Mouse (Mus musculus) lung, postnatal 36 days (tissue): Measurements from ENCODE around the gene Rcor2.
A peak's percentile ranks its signal among the peaks of the same experiment; 100 is the strongest.

Source experiments
- DNase-seq: peaks from one replicate; pipeline ENCODE4 v3.0.0; 2022; ENCODE audit warnings: mixed read lengths

The Rcor2 gene

DNA sequence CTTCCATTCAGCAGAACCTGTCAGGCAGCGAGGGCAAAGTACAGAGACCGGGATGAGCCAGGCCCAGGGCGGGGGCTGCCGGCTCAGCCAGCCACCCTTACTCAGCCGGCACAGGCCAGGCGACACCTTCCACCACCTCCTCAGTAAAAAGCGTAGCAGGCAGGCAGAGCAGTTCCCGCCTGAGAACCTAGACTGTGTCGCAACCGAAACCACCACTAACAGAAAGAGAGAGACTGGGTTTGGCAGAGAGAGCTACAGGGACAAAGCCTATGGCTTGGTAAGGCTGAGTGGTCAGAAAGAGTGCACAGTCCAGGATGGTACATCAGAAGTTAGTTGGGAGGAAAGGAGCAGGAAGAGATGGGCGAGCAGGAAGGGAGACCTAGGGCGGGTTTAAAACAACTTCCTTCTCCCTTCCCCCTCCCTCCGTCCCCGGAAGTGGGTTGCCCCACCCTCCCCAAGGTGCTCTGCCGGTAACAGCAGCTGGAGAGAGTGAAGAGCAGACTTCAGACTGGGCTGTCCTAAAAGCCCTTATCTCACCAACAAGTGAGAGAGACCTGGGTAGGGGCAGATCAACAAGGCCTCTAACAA, 28.0 kb downstream of the Rcor2 start:
- peak; percentile 82 for DNase-seq

DNA sequence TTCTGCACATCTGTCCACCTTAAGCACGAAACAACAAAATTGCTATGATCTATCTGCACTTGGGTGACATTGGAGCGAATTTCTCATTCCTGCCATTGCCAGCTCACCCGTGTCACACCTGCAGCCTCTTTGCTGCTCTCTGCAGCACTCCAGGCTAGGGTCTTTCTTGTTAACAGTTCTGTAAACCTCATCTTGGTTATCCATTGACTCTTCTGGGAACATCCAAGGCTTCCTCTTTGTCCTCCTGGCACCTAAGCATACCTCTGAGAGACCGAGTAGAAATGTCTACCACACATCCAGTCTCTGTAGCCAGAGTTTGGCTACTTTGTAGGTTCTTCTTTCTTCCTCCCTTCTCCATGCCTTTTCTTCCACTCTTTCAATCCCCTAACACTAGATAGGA, 28.8 kb downstream of the Rcor2 start:
- DNase-seq, result no peak

DNA sequence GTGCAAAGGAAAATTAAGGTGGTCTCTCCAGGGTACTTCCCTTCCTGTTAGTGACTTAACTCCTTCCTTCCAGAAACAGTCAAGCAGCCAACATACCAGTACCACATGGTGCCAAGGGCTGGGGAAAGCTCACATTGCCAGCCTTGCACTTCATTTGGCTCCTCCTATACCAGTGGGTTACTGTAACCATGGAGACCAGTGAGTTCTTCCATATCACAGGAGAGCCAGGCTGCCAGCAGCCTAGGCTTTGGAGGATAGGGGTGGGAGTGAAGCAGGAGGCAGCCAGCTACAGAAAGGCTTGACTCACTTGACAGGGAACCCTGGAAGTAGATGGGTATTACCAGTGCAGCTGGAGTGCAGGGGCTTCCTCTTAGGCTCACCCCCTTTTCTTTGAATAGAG, 31.9 kb downstream of the Rcor2 start:
- DNase-seq, result no peak

DNA sequence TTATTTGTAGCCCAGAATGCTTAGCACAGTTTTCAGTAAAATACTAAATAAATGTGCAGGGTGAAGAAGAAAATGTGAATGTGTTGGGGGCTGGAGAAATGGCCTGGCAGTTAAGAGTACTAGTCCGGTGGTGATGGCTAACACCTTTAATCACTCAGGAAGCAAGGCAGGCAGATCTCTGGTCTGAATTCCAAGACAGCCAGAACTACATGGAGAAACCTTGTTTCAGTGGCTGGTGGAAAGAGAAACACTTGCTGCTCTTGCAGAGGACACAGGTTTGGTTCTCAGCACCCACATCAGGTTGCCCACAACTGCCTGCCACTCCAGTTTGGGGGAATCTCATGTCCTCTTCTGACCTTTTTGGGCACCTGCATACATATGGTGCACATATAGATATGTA, 33.0 kb downstream of the Rcor2 start:
- DNase-seq, result no peak

DNA sequence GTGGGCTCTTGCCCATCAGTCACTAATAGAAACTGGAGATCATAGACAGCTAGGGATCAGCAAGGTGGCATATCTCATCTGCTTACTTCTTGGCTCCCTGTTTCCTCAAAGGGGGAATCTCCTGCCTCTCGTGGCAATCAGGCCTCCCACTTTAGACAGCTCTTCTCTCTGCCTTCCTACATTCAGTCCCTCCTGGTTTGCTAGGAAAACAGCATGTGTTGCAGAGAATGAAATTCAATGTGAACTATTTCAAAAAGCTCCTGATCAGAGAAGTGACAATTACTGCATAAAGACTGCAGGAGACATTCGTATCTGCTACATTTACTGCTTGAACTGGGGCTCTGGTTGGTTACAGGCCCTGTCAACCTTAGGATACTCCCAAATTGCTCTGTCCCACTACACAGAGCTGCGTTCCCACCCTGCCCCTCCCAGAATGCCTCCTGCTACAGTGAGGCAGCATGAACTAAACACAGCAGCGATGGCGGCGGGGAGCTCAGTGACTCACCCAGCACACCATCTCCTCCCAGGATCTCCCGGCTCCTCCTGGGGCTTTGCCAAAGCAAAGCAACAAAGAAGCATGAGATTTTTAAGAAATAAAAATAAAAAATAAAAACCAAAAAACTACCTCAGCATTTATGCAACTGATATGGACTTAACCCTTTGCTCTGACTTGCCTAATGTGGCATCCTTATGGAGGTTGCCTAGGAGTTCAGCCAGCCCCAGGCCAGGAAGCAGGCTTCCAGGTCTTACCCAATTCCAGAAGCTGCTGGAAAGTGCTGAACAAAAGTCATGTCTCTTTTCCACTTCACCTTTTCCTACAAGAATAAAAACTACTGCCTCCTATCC, 34.7 kb downstream of the Rcor2 start:
- peak; percentile 44 for DNase-seq

DNA sequence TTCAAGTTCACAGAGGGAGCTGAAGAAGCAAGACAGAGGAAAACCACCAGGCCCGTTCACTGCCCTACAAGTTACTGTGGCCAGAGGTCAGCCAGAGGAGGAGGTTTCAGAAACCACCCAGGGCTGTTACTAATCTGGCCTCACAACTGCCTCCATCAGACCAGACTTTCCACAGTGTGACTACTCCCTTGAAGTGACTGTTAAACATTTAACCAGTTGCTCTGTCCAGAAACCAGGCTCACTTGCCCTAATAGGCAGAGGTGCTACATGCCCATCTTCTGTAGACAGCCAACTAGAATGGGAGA, 35.3 kb downstream of the Rcor2 start:
- peak; percentile 43 for DNase-seq

DNA sequence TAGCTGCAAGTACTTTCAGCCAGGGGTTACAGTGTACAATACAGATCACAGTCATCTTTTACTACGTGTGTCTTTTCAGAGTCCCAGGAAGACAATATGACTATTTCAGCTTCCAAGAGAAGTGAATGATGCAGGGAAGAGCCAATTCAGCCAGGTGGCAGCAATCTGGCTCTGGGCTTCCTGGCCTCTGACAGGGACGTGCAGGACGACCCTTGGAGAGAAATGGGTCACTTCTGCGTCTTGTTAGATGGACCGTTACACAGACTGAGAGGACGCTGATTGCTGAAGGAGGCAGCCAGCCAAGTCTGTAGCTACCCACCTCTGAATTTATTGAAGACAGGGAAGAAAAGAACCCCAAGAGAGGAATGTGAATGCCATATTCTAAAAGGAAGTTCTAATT, 36.7 kb downstream of the Rcor2 start:
- no peak for DNase-seq

DNA sequence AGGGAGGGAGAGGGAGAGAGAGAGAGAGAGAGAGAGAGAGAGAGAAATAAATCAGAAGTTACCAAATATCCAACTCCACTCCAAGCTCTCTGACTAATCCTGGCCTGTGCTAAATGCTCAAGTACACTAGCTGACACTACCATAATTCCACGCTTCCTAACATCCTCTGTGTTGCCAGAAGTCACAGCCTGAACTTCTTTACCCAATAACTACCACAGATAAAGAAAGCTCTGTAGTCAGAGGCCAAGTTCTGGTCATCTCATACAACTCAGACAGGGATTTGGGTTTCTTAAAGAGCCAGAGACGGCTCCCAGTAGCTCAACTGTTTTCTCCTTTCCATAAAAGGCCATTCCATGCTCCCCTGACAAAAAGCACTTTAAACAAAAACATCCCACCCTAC, 37.7 kb downstream of the Rcor2 start:
- DNase-seq, result peak; percentile 48

DNA sequence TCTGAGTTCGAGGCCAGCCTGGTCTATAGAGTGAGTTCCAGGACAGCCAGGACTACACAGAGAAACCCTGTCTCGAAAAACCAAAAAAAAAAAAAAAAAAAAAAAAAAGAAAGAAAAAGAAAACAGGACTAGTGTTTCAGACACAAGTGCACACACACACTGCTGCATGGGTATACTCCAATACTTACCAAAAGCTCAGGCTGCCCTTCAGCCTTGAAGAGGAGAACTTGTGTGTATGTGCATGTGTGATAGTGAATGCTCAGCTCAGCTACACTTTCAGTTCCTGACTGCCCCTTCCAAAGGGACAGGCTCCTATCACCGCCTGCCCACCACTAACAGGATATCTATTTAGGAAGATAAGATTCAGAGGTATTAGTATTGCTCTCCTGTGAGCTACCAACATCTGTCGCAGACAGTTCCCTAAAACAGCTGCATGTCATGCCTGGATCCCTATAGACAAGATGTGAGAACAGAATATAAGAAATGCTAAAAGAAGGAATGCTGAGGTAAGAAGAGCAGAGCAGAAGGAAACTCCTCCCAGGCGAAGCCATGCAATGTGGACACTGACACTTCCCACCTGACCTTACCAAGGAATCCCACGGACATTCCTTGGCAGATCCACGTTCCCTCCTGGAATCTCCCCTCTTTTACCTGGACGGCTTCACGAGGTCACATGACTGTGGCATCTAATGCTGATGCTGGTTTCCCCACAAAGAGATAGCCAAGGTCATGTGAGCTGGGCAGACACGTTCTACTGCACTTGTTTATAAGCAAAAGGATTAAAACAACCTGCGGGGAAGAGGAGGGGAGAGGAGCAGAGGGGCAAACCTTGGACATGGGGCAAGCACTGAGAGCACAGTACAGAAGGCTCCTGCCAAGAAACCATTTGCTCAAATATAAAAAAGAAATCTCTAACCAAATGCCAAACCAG, 38.5 kb downstream of the Rcor2 start:
- no peak for DNase-seq

DNA sequence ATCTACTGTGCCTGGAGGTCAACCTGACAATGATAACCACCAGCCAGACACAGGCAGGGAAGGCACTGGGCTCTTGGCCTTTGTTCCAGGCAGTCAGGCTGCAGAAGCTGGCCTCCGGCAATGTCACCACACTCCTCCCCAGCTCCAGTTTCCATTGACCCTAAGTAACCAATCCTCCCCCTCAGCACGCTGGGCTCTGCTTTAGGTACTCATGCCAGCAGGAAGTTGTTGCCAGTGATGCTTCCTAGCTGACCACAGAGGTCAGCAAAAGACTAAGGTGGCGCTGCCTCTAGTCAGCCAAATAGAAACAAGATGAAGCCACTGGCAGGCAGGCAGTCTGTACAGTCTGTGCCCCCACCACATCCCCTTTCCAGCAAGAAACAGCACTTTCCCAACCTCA, 39.8 kb downstream of the Rcor2 start:
- peak; percentile 68 for DNase-seq

DNA sequence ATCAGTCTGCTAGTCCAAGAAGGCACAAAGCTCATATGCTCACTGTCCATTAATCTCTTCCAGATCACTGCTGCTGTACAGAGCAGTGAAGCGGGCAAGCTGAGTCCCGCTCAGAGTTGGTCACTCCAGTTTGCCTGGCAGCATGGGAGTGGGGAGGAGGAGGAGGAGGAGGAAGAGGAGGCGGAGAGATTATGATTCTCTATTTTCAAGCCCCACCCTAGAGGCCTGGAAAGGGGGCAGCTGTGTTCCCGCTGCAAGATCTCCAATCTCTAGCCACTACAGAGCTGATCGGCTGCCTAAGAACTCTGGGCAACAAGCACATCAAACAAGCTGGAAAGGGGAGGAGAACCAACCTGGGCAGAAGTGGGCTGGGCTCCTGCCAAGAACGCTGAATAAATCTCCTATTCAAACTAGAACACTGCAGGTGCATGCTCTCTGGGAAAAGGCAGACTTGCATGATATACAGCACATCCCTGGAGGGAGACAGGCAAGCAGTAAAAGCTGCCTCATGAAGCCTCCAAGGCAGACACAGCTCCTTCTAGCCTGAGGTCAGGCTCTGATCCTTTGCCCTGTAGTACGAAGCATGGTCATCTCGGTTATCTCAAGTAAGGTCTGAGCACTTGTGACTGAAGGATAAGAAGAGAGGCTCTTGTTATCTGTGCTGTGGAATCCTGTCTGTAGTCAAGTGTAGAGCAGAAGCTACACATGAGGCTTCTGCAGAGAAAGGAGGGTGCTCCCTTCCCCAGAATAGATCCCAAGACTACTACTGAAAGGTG, 41.1 kb downstream of the Rcor2 start:
- DNase-seq, result peak; percentile 89

DNA sequence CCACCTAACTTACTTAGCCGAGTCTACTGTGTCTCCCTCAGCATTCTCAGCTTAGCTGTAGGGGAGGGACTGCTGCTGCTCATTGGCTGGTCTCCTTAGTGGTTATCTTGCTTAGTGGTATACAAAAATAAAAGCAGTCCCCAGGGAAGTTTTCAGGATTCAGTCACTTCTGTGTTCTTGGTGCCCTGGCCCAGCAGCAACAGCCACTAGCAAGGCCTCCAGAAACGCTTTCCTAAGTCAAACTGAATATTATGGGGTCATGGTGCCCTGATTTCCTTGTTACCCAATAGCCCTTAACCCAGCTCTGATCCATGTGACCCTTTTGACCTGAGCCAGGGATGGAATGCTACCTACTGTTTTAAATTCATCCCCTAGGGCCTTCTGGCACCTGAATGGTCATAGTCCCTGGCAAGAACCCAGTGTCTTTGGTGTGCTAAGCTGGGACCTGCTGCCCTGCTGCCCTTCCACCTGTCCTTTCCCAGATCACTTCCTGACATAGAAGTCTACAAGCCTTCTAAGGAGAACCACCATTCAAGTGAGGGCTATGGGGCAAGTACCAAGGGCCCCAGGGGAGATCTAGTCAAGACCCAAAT, 42.7 kb downstream of the Rcor2 start:
- DNase-seq, result no peak

DNA sequence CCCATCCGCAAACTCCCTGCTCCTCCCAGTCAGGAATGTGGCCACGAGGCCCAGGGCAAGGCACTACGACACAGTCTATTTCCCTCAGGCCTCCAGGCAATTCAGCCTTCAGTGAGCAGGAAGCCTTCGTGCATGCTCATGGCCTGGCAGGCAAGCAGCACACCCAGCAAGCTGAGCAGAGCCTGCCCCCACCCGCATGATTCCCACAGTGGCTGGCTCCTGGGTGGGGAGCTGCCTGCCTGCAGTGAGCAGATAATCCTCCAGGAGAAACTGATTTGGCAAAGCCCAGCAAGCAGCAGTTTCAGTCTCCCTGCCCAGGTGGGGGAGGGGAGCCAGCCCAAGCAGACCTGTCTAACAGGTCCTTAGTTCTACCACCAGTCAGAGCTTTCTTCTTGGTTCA, 43.6 kb downstream of the Rcor2 start:
- DNase-seq, result peak; percentile 79

DNA sequence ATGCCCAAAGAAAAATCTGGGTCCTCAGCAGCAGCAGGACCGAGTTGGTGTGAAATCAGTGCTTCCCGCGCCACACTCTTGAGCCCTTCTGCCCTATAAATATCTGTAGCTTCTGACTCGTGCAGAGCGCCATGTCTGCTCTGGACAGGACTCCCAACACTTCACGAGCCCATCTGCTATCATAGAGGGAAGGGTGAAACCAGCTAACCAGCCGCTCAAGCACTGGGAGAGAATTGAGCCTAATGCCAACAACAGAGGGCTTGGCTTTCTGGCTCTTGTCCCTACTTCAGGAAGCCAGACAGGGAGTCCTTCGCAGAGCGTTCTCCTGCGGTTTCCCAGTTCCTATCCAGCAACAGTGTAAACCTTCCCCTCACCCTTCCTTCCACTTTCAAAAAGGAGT, 44.2 kb downstream of the Rcor2 start:
- peak; percentile 61 for DNase-seq

DNA sequence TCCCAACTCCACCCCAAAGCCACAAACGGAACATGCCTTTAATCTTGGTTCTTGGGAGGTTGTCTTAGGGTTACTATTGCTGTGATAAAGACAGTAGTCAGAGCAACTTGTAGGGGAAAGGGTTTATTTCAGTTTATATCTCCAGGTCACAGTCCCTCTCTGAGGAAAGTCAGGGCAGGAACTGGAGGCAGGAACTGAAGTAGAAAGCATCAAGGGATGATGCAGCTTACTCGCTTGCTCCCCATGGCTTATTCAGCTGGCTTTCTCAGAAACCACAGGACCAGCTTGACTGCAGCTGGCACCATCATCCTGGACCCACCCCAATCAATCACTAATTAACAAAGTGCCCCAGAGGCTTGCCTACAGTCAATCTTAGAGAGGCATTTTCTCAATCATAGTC, 46.5 kb downstream of the Rcor2 start:
- no peak for DNase-seq

DNA sequence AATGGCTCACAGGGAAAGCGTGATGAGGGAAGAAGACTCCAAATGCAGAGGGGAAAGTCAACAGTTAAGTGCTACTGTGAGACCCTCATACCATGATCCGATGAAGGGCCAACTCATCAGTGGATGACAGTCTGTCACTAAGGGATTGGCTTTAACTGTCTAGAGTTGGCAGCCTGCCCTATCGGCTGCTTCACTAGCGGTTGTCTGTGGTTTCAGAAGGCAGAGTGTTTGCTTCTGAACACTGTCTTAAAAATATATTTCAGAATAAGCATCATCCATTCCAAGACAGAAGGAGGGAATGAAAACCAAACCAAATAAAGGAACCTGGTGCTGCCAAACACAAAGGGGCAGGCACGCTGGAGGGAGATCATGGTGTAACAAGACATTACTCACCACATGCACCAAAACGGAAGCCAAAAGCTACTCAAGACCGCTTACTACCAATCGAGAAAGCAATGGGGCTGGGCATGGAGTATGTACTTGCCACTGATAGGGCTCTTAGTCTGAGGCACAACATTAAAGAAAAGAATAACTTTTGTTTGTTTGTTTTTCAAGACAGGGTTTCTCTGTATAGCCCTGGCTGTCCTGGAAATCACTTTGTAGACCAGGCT, 48.0 kb downstream of the Rcor2 start:
- peak; percentile 52 for DNase-seq

DNA sequence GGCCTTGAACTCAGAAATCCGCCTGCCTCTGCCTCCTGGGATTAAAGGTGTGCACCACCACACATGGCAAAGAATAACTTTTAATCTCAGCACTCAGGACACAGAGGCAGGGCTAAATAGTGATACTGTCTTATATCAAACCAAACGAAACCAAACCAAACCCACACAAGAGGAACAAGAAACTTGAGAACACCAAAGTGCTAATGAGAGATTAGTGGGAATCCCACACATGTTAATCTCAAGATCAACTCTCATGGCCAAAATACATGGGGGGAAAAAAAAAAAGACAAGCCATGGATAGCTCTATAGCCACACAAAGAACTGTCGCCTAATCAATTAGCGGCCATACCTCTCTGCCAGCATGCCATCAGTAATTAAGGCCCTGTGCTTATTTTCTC, 48.5 kb downstream of the Rcor2 start:
- no peak for DNase-seq

DNA sequence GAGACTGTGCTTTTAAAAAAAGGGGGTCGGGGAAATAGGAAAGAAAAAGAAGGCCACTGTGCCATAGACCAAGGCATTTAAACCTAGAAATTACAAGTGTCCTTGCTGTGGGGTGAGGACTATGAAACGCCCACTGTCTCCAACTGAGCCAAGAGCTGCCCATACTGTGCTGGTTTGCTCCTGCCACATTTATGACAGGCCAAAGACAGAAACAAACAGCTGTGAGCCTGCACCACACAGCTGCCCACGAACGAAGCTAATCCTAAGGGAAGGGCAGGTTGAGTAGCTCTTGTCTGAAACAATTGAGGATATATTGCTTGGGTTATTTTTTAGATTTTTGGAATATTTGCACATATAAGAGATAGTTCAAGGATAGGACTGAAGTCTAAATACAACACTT, 49.7 kb downstream of the Rcor2 start:
- DNase-seq, result no peak

DNA sequence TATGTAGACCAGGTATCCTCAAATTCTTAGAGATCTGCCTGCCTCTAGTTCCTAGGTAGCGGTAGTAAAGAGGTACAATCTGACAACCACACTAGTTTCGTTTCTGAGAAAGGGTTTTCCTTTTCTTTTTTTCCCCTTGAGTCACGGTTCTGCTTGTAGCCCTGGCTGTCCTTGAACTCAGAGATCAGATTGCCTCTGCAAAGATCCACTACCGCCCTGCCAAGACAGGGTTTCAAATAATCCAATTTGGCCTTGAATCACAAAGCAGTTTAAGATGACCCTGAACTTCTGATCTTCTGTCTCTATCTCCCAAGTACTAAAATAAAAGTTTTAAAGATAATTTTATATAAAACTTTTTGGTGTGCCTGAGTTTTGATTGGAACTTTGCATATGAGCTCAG, 50.6 kb downstream of the Rcor2 start:
- no peak for DNase-seq

DNA sequence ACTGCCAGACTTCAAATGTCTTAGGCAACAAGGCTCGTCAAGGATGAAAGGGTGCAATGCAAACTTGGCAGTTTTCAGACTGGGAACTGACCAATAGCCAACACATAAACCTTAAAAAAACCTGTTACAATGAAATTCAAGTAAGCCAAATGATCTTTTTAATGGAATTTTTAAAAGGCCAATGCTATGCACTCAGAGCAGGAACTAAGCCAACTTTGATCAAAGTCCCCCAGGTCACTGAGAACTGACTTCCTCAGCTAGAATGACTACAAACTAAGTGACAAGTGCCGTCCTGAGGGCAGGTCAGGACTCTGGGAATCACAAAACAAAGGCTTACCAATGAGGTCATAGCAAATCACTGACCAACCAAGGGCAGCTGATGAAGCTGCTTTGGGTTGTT, 53.1 kb downstream of the Rcor2 start:
- DNase-seq, result no peak

DNA sequence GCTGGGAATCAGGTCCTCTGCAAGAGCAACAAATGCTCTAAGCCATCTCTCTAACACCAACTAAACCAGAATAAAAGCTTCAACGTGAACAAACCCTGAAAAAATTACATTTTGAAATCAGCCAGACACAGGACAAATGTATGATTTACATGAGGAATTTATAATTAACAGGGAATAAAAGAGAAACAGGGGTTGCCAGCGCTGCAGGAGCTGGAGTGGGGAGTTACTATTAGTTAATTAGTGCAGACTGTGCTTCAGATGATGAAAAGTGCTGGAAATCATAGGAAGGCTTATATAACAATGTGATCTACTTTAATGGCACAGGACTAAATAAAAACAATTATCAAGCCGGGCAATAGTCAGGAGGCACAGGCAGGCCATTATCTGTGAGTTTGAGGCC, 54.3 kb downstream of the Rcor2 start:
- no peak for DNase-seq
